Mouse (Mus musculus): ENCODE measurements around the gene Iqsec3.
"Not testable (repeated sequence)": the region's sequence is repeated elsewhere in the genome, so short reads cannot be mapped to it uniquely, and the experiment has no call there.

Iqsec3 gene

DNA sequence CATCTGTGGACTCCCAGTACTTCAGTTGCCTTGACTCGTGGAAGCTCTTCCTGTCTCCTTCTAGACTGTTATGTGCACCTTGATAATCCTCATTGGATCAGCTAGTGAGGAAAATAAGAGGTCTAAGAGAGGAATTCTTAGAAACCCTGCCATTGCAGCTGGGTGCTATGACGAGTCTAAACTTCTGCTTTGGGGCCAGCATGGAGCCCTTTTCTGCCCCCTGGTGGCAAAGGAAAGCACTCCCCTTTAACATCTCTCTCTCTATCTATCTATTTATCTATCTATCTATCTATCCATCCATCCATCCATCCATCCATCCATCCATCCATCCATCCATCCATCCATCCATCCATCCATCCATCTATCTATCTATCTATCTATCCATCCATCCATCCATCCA, 106.9 kb downstream of the Iqsec3 start:
- in situ Hi-C loops (cut with MboI, MseI), result not testable (repeated sequence)

DNA sequence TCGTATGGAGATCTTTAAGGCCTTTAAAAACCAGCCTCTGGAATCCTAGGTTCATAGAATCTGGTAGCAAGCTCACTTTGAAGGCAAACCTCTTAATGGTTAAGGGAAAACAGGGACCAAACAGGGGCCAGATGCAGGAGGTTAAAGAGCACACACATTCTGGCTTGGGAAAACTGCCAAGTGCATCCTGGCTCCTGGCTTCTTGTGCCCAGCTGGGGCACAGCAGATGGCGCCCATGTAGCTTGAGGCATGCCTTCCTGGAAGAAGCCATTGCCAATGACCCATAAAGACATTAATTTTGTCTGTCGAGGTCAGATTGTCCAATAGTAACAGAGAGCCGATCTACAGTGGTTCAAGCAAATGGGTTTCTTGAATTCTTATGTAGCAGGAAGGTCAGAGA, 109.5 kb downstream of the Iqsec3 start:
- in situ Hi-C loops (cut with MboI, MseI), result no loop called here

DNA sequence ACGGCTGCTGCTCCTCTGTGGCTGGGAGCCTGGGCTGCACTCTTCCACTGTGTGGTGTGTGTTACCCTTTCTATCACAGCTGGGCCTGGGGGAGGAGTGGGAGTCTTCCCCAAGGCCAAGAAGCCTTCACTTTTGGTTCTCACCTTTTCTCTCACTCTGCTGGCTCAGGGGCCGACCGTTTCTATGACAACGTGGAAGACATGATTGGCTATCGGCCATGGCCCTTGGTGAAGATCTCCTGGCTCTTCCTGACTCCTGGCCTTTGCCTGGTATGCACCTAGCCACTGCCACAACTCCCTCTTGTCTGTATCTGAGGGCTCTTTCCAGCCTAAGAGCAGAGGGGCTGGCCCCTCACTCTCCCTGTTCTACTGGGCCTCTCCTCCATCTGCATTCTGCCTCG, 110.4 kb downstream of the Iqsec3 start:
- in situ Hi-C loops (cut with MboI, MseI), result no loop called here

DNA sequence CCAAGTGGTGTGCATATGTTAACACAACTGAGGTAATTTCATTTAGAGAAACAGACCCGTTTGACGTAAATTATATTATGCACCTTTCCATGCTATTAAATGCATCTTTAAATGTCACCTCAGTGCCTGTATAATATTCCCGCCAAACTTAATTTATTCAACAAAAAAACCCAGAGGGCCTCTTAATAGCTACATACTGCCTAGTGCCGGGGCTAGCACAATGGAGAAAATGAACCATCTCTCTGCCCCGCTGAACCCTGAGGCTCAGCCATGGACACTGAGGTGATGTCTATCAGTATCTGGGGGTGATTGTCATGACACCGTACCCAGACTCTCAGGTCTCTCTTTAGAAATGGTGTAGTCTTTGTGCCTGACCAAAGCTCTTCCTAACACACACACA, 116.2 kb downstream of the Iqsec3 start:
- in situ Hi-C loops (cut with MboI, MseI), result no loop called here

DNA sequence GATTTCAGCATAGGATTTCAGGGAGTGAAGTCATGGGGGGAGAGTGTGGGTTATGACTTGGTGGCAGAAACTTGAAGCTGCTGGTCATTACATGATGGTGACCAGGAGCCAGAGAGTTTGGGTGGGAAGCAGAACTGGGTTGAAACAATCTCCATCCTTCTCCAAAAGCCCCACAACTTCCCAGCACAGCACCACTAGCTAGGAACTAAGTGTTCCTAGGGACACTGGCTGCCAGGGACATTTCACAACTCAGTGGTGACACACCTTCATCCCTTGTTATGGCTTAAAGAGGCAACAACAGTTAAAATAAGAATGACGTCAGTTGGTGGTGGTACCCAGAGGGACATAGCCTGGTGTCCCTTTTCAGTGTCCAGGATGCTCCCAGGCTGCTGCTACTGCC, 117.4 kb downstream of the Iqsec3 start:
- in situ Hi-C loops (cut with MboI, MseI), result no loop called here

DNA sequence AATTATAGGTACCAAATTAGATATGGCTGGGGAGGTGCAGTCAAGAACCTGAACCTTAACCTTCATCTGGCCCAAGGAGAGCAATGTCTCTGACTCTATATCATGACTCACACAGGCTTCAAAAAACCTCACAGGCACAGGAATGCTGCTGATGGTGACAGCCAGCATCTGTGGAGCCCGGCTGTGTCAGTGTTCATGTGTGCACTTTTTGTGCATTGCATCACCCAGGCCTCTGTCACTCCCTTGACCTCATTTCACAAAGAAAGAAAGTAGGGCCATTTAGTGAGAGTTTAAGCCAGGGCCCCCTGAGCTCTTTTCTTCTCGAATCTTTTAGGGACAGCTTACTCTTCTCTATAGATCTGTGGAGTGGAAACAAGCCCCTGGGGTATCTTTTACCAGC, 121.2 kb downstream of the Iqsec3 start:
- in situ Hi-C loops (cut with MboI, MseI), result no loop called here

DNA sequence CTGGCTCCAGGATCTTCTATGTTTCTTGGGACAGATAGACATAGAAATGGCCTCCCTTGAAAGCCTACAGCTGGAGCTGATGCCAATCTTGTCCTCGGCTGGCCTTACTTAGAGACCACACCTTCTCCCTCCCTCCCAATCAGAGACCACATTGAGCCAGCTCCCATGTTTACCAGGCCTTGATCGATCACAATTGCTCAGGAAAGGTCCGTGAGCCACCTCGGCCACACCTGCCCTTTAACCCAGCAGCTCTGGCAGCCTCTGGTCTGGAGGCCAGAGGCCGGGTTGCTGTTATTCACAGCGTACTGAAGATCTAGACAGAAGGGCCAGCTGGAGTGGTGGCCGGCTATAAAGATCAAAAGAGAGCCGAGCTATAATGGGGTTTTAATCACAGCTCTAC, 127.0 kb downstream of the Iqsec3 start:
- in situ Hi-C loops (cut with MboI, MseI), result no loop called here

DNA sequence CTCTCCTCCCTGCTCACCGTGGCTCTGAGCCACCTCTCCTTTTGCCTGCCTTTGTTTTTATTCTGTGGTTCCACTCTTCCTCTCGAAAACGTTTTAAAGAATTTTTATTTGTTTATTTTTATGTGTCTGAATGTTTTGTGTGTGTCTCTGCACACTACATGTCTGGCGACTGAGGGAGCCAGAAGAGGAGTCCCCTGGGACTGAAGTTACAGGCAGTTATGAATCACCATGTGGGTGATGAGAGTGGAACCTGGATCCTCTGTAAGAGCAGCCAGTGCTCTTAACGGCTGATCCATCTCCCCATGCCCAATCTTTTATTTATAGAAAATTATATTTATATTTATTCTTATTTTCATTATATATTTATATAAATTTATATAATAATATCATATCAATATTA, 129.1 kb downstream of the Iqsec3 start:
- in situ Hi-C loops (cut with MboI, MseI), result no loop called here

DNA sequence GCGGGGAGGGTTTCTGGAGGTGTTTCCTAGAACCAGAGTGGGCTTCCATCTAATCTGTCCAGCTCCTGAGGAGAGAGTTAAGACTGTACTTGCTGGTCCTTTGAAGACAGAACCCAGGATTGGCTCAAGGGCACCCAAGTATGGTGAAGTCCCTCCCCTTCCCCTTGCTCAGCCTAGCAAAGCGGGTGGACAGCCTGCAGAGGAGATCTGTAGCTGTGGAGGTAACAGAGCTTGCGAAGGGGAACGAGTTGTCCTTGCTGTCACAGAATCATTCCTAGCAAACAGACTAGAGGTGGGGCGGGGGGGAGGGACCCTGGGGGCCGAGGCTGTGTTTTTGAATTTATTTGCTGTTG, 129.7 kb downstream of the Iqsec3 start:
- in situ Hi-C loops (cut with MboI, MseI), result no loop called here

DNA sequence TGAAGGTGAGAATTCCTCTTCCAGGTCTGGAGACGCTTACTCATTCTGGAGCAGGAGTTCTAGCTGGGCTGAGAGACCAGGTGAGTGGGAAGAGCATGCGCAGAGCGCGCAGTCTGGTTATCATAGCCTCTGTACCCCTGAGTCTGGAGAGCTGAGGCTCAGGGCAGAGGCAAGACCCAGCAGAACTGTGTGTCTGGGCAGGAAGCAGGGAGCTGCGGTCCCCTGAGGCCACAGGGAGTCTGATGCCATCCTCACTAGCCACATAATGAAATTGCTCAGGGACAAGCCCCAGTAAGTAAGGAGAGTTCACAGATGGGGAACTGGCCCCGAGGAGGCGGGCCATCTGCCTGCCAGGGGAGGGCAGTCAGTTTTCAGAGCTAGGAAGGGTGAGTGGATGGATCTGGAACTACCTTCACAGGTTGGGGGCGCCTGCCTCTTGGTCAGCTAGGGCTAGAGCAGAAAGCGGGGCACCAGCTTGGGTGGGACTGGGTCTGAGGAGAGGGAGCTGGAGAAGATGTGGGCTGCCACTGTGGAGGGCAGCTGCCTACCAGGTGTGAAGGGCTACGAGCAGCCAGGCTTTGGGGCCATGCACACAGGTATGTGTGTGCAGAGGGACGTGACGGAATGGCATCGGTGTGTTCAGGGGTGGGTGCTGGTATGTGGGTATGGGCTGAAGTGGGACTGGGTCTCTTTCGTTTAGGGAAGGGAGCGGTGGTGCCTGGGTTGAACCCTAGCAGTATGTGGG, 130.3 kb downstream of the Iqsec3 start, which contains the start of gene Slc6a12:
TSS of gene Slc6a12 (plus strand) at position 51 of the 745 bp plus-strand sequence.
- in situ Hi-C loops (cut with MboI, MseI), result no loop called here

DNA sequence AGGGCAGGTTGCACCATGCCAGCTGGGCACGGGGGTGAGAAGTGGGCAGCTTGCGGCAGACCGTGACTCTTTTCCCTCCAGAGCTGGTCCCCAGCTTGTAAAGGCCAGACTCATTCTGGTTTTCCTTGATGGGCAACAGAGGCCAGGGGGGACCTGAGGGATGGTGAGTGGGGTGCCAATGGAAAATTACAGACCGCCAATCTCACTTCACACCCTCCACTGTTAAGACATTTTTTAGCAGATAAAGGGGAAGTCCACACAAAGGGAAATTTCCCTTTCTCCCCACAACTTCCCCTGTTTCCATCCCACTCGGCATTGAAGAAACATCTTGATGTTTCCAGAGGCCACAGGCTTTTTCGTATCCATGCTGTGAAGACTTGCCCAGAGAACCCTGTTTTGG, 131.8 kb downstream of the Iqsec3 start:
- in situ Hi-C loops (cut with MboI, MseI), result no loop called here

DNA sequence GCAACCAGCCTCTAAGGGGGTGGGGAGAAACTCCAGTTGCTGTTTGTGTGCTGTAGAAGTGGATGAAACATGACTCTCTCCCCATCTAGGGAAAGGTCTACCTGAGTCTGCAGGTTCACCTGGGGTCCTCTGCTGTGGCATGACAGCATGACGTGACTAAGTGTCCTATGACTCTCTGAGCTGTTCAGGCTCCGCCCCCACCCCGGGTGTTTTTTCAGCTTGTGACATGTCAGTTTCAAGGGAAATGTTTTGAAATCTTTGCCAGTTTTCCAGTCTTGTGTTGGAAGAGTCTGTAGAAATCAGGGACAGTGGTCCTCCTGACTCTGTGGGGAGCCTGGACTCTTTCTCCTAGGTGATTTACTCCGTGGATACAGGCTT, 135.0 kb downstream of the Iqsec3 start:
- in situ Hi-C loops (cut with MboI, MseI), result loop anchor here (5.0 to 10.0 kb wide), 2 partner anchors 154 to 194 kb away; partner anchors contain the start of gene Pex26

DNA sequence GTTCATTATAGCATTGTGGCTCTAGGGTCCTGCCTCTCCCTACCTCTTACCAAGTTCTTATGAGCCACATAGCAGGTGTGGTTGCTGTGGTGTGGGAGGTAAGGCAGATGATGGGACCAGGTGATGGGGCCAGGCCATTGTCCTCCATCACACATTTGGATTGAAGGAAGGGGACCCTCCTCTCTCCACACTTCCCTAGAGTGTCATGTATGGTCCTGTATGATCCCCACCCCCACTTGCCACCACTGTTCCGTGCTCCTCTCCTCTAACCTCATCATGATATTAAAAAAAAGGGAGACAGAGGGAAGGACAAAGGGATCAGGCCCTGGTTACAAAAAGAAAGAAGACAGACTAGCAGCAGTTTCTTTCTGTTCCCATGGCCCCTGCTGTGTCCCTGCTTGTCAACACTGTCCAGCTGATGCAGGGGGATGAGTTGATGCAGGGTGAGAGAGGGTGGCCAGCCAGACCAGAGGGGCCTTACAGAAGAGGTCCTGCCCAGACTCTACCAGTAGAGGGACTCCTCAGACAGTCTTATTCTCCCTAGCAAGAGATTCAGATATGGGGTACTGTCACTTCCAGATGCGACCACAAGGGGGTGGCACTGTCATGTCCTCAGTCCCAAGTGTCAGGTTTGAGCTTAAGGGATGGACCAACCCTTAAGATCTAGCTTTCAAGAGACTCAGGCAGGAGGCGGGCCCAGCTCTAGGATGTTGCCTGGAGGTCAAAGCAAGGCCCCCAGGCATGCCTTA, 135.5 kb downstream of the Iqsec3 start:
- in situ Hi-C loops (cut with MboI, MseI), result loop anchor here (5.0 to 10.0 kb wide), 2 partner anchors 153 to 194 kb away; partner anchors contain the start of gene Pex26

DNA sequence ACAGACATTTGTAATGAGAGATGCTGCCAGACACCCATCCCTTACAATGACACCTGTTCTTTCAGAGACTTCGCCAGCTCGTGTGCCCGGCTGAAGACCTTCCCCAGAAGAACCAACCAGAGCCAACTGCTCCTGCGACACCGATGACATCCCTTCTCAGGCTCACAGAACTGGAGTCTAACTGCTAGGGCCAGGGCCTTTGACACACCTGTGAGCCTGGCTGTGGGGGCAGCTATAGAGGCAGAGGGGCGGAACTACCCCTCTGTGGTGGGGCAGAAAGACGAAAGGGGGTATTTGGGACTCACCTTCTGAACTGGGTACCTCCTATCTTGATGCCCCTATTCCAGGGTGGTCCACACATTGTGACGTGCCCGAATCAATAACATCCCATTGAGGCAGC, 136.2 kb downstream of the Iqsec3 start:
- in situ Hi-C loops (cut with MboI, MseI), result loop anchor here (5.0 to 10.0 kb wide), 2 partner anchors 152 to 195 kb away; partner anchors contain the start of gene Pex26

DNA sequence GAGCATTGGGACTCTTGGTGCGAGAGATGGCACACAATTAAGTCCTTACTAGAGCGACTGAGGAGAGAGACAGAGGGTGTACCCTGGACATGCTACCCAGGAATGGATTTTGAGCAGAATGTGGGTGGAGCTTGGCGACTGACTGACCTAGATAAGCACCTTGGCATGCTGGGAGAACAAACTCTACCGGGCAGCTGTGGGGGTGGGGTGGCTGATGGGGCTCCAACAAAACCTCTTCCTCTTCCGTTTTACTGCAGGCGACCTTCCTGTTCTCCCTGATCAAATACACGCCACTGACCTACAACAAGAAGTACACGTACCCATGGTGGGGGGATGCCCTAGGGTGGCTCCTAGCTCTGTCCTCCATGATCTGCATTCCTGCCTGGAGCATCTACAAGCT, 136.9 kb downstream of the Iqsec3 start:
- in situ Hi-C loops (cut with MboI, MseI), result loop anchor here (5.0 to 10.0 kb wide), 2 partner anchors 152 to 196 kb away; partner anchors contain the start of gene Pex26

DNA sequence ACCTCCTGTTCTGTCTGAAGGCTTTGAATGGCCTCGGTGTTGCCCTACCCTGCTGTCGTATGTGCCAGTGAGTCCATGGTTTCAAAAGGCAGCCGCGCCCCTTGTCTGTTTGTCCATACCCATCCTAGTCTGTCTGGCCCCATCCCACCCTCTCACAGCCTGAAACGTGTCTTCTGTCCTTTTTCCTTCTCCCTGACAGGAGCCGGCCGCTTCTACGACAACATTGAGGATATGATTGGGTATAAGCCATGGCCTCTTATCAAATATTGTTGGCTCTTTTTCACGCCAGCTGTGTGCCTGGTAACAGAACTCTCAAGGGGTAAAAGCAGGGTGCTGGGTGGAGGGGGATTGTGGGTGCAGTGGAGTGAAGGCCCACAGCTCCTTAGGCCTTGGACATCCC, 137.6 kb downstream of the Iqsec3 start:
- in situ Hi-C loops (cut with MboI, MseI), result loop anchor here (5.0 to 10.0 kb wide), 2 partner anchors 151 to 196 kb away; partner anchors contain the start of gene Pex26

DNA sequence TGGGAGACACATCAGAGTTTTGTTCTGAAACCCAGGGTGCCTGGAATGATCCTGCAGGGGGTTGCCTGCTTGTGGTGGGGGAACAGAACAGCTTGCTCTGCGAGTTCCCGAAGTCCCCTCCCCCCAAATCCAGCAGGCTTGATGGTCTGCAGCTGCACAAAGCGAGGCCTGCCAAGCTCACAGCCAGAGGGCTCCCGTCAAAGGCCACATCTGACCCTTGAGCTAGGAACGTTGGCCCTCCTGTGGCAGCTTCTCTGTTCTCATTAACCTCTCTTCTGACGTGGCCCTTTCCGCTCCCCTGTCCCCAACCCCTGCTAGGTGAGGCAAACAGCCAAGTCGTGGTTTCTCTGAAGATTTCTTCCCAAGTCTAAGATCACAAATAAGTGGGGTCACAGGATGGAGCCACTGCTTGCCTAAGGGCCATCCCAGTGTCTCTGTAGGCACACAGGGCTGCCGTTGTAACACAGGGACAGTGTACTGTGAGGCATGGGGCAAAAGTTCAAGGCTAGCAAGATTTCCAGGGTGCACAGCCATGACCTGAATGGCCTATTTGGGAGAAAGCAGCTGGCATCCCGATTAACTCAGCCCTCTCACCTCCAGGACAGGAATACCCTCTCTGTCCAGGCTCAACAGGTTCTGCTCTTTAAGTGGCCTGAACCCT, 143.5 kb downstream of the Iqsec3 start:
- in situ Hi-C loops (cut with MboI, MseI), result loop anchor here (10.0 kb wide), 1 partner anchor 145 kb away; the partner anchor contains the start of gene Pex26

DNA sequence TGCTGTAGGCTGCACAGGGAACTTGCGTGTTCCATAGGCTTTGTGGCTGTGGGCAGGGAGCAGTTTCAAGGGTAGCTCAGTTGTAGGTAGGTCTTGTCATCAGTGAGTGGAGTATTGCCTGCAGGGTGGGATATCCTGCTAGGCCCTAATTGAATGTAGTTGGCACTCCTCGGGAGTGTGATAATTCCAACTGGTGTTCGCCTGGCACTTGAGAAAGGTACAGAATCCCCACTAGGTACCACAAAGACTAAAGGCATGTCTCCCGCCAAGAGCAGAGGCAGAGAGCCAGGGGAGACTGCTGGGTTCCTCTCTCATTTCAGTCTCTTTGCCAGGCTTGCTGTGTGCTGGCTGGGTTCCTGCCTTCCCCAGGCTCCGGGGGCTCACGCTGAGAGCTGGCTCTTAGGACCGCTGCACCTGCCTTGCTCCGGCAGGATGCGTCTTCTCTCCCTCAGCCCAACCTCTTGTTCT, 145.0 kb downstream of the Iqsec3 start:
- in situ Hi-C loops (cut with MboI, MseI), result no loop called here

DNA sequence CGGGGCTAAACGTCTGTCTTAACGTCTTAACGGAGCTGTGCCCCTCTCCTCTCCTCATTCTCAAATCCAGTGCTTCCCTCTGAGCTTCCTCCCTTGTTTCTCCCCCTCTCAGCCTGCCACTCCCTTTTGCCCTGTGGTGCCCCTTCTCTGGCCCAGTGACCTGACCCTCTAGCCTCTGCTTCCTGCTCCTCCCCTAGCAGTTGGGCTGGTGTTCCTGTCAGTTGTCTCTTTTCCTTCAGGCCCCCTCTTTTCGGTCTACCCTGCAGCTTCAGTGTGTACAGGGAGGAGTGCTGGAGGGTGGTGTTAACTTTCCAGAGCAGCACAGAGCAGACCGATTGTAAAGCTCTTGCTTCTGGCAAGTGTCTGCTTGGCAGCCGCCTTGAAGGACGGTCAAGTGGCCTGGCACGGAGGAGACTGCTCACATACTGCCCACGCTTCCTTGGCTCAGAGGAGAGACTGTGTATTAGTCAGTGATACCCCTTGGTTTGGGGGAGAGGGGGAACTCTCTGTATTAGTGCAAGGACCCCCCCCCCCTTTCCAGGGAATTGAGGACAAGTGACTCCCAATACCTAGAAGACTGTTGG, 146.9 kb downstream of the Iqsec3 start:
- in situ Hi-C loops (cut with MboI, MseI), result no loop called here

DNA sequence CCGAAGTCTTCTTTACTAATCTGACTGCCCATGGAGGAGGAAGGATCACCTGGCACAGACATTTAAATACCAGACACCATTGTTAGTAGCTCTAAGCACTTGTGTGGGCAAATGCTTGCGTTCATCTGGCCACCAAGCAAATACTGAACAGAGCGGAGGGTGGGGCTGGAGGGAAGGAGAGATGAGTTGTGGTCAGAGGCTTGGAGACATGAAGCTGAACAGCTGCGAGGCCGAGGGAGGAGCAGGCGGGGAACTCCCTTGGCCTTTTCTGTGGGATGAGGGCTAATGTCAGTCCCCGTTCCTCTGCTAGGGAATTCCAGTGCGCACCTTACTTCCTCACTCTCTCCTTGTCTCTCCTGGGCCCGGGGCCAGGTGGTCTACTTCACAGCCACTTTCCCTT, 147.7 kb downstream of the Iqsec3 start:
- in situ Hi-C loops (cut with MboI, MseI), result no loop called here

DNA sequence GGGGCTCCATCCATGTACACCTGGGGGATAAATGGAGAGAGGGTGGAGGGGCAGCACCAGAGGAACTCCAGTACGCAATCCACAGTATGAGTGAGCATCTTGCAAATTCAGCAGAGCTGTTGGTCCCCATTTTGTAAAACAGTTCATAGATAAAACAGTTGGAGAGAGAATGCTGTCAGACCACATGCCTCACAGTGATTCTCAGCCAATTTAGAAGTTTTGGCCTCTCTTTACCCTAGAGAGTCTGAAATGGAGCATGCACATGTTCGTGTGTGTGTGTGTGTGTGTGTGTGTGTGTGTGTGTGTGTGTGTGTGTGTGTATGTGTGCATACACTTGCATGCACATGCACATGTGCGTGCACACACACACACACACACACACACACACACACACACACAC, 148.2 kb downstream of the Iqsec3 start:
- in situ Hi-C loops (cut with MboI, MseI), result no loop called here
